ENCODE assay signal across 10 mouse cellular contexts in the genomic region with DNA sequence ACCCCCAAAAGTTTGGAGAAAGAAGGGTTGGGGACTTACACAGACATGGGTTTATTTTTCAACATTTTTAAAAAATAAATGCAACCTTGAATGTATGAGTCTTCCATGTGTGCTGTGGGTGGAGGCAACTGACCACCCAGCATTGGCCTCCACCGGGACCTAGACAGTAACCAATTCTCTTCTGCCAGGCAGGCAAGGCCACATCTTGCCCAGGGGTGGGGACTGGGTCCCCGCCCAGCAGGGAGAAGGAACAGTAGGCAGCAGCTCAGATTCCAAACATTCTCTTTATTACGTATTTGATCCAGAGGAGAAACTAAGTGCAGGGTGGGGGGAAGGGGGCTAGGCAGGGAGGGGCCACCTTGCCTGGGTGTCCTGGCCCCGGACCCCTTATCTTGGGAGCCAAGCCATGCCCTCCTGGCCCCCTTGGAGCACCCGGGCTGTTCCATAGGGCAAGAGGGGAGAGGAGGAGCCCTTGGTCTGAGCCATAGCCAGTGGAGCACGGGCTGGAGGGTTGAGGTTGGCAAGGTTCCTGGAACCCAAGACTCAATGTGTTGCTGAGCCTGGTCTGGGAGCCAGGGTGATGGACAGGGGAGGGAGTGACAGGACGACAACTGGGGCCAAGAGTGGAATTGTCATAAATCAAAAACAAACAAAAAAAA. TPM values are rescaled to one million over a fixed set of nuclear protein-coding genes. Genes with fewer than 3 reads are reported as not detected.
DNase-seq lines count a peak whose midpoint lies in the region; ATAC-seq lines count a peak whose summit lies in the region.
"Had no signal": no experiment of that assay in that cellular context is flagged by ENCODE, and none has a peak within 500 bp of the region (broad histone marks: within the 10 kb centered on the region; RNA-seq: fewer than 3 reads in every experiment).

No protein-coding gene starts in this region.

- H3K27ac ChIP-seq in heart, embryonic 14.5 days (replicated peaks in 1 of 2; ENCODE audit: control insufficient read depth in 1 of 2, insufficient read depth in 1 of 2, low read depth in 2 of 2, low read length in 2 of 2) = peak overlapping the region in 1 of 2 experiments; percentile 60; a peak in 3 of 4 replicates
- H3K27ac ChIP-seq in embryonic facial prominence, embryonic 12.5 days = peak overlapping the region; percentile 67; the same call in 1 of the 2 replicates
- peak overlapping the region; percentile 19; the same call in 1 of the 2 replicates for H3K27ac ChIP-seq in midbrain, embryonic 10.5 days (replicated peaks)

- peak overlapping the region; percentile 16; the same call in 1 of the 2 replicates for H3K9ac ChIP-seq in heart, embryonic 14.5 days (ENCODE audit: low read length)
- no peak overlapping the region for H3K9ac ChIP-seq in embryonic facial prominence, embryonic 12.5 days

- no peak for DNase-seq in heart, adult 8-10 months (ENCODE audit: low spot score)
- DNase-seq in R1 (ENCODE audit: low read depth, low spot score) = peak; percentile 21
- DNase-seq in midbrain, embryonic 10.5 days (ENCODE audit: low spot score) = no peak
- DNase-seq in T-cell, adult 2 months (ENCODE audit: low spot score) = no peak
- no peak for DNase-seq in thymus, postnatal 36 days
- DNase-seq: thymus, postnatal 14 days had no signal

- no peak overlapping the region for H3K4me3 ChIP-seq in heart, embryonic 14.5 days (ENCODE audit: control insufficient read depth in 1 of 2, insufficient read depth in 1 of 2, low read depth in 1 of 2, low read length in 2 of 2)
- H3K4me3 ChIP-seq in embryonic facial prominence, embryonic 12.5 days = no peak overlapping the region
- no peak overlapping the region for H3K4me3 ChIP-seq in midbrain, embryonic 10.5 days

- H3K4me1 ChIP-seq in heart, embryonic 14.5 days (ENCODE audit: control insufficient read depth in 2 of 2, insufficient read depth in 2 of 2, low read length in 2 of 2) = peaks cover 9 to 27% of the 10 kb centered on the region in 2 experiments; a peak in 3 of 4 replicates
- peaks cover 24% of the 10 kb centered on the region for H3K4me1 ChIP-seq in embryonic facial prominence, embryonic 12.5 days
- peaks cover 74% of the 10 kb centered on the region for H3K4me1 ChIP-seq in midbrain, embryonic 10.5 days

- no peaks in the 10 kb centered on the region for H3K27me3 ChIP-seq in heart, embryonic 14.5 days (ENCODE audit: control insufficient read depth, insufficient read depth, low read length)
- no peaks in the 10 kb centered on the region for H3K27me3 ChIP-seq in embryonic facial prominence, embryonic 12.5 days
- no peaks in the 10 kb centered on the region for H3K27me3 ChIP-seq in midbrain, embryonic 10.5 days (ENCODE audit: low read depth, poor library complexity, severe bottlenecking)

- H3K9me3 ChIP-seq in heart, embryonic 14.5 days (ENCODE audit: control insufficient read depth, low read length) = no peaks in the 10 kb centered on the region
- no peaks in the 10 kb centered on the region for H3K9me3 ChIP-seq in embryonic facial prominence, embryonic 12.5 days
- no peaks in the 10 kb centered on the region for H3K9me3 ChIP-seq in midbrain, embryonic 10.5 days (replicated peaks)
- H3K9me3 ChIP-seq: G1E had no signal

- no peak overlapping the region for H3K4me2 ChIP-seq in heart, embryonic 14.5 days (ENCODE audit: low read length)
- no peak overlapping the region for H3K4me2 ChIP-seq in embryonic facial prominence, embryonic 12.5 days (replicated peaks)

- 31% methylated on average over 7 of the region's 7 CpGs for WGBS in heart, embryonic 14.5 days
- 41% methylated on average over 7 of the region's 7 CpGs for WGBS in embryonic facial prominence, embryonic 12.5 days
- WGBS in midbrain, embryonic 10.5 days = 64% methylated on average over 7 of the region's 7 CpGs

- no peak for ATAC-seq in heart, embryonic 14.5 days (ENCODE audit: insufficient number of reproducible peaks, insufficient read depth, low FRiP score, low read depth)
- ATAC-seq in embryonic facial prominence, embryonic 12.5 days (ENCODE audit: insufficient number of reproducible peaks, insufficient read depth, low FRiP score, low TSS enrichment) = no peak
- ATAC-seq in frontal cortex, adult (ENCODE audit: low TSS enrichment) = no peak

- H3K36me3 ChIP-seq in heart, embryonic 14.5 days (ENCODE audit: control insufficient read depth, insufficient read depth, low read length) = peaks cover 96% of the 10 kb centered on the region
- peaks cover 89% of the 10 kb centered on the region for H3K36me3 ChIP-seq in embryonic facial prominence, embryonic 12.5 days
- peaks cover 98% of the 10 kb centered on the region for H3K36me3 ChIP-seq in midbrain, embryonic 10.5 days

RNA-seq across cellular contexts. Expression of a gene that starts 8.1 kb away (rescaled TPM):
- 6.1 and 10.7 TPM in 2 replicates for polyA plus RNA-seq in heart, embryonic 14.5 days (2014; fragmentation: Nextera tagmentation; extraction: Ambion mirVana)
- 10 to 100 TPM in 1 of 4 experiments, 1 to 10 TPM in 3; 5.5 to 12.7 (median 7.3) TPM for total RNA-seq in heart, adult 8-10 months (2022)
- polyA plus RNA-seq in embryonic facial prominence, embryonic 12.5 days (2016; fragmentation: Nextera tagmentation; extraction: Ambion mirVana) = 40.8 and 43.5 TPM in 2 replicates
- 62.2 and 73.1 TPM in 2 replicates for polyA plus RNA-seq in midbrain, embryonic 10.5 days (2016; fragmentation: Nextera tagmentation; extraction: Ambion mirVana)

RNA-seq across cellular contexts. Expression of a gene that starts 34.3 kb away (rescaled TPM):
- polyA plus RNA-seq in heart, embryonic 14.5 days (2014; fragmentation: Nextera tagmentation; extraction: Ambion mirVana) = 55.9 and 58.5 TPM in 2 replicates
- 10 to 100 TPM; 11.7 to 21.1 (median 17.1) TPM for total RNA-seq in heart, adult 8-10 months (2022)
- 71.8 and 72.2 TPM in 2 replicates for polyA plus RNA-seq in embryonic facial prominence, embryonic 12.5 days (2016; fragmentation: Nextera tagmentation; extraction: Ambion mirVana)
- 105 and 107 TPM in 2 replicates for polyA plus RNA-seq in midbrain, embryonic 10.5 days (2016; fragmentation: Nextera tagmentation; extraction: Ambion mirVana)

RNA-seq across cellular contexts. Expression of a gene that starts 57.8 kb away (rescaled TPM):
- 2,457 and 2,575 TPM in 2 replicates for polyA plus RNA-seq in heart, embryonic 14.5 days (2014; fragmentation: Nextera tagmentation; extraction: Ambion mirVana)
- 100 to 1,000 TPM; 406 to 459 (median 432) TPM for total RNA-seq in heart, adult 8-10 months (2022)
- 824 and 858 TPM in 2 replicates for polyA plus RNA-seq in embryonic facial prominence, embryonic 12.5 days (2016; fragmentation: Nextera tagmentation; extraction: Ambion mirVana)
- polyA plus RNA-seq in midbrain, embryonic 10.5 days (2016; fragmentation: Nextera tagmentation; extraction: Ambion mirVana) = 895 and 900 TPM in 2 replicates
